Mouse (Mus musculus): ENCODE data around the gene Fkbp10. TPM values are rescaled to one million over a fixed set of nuclear protein-coding genes. Genes with fewer than 3 reads are reported as not detected.

Gene Fkbp10
- total RNA-seq, 2 experiments from 2014 or later: 12.2 to 13.1 TPM

- DNase-seq (ENCODE audit: extremely low spot score in 1 of 2, low spot score in 2 of 2): no peak
Measured at GRCm38 (mm10) chr11:100406995-100407705, 8.3 kb upstream of the Fkbp10 start.

GRCm38 (mm10) chr11:100408076-100408834 lies 7.2 kb upstream of the Fkbp10 start:
- DNase-seq (ENCODE audit: extremely low spot score in 1 of 2, low spot score in 2 of 2): peak; percentile 63 to 81
- intact Hi-C loops (cut with DNase I): loop anchor here (2.0 kb wide), 1 partner anchor 45 kb away; no protein-coding TSS in a partner anchor

More at GRCm38 (mm10) chr11:100406995-100407705, 8.3 kb upstream of the Fkbp10 start:
- intact Hi-C loops (cut with DNase I): no loop called here

GRCm38 (mm10) chr11:100408835-100409462 lies 6.5 kb upstream of the Fkbp10 start:
- DNase-seq (ENCODE audit: extremely low spot score in 1 of 2, low spot score in 2 of 2): no peak
- intact Hi-C loops (cut with DNase I): loop anchor here (2.0 kb wide), 1 partner anchor 46 kb away; no protein-coding TSS in a partner anchor

- no peak for DNase-seq (ENCODE audit: extremely low spot score in 1 of 2, low spot score in 2 of 2)
- intact Hi-C loops (cut with DNase I): loop anchor here (2.0 kb wide), 1 partner anchor 47 kb away; no protein-coding TSS in a partner anchor
Measured at GRCm38 (mm10) chr11:100409686-100410085, 5.8 kb upstream of the Fkbp10 start.

GRCm38 (mm10) chr11:100411736-100412135 lies 3.8 kb upstream of the Fkbp10 start:
- no peak for DNase-seq (ENCODE audit: extremely low spot score in 1 of 2, low spot score in 2 of 2)
- intact Hi-C loops (cut with DNase I): no loop called here

GRCm38 (mm10) chr11:100413541-100413940 lies 2.0 kb upstream of the Fkbp10 start:
- no peak for DNase-seq (ENCODE audit: extremely low spot score in 1 of 2, low spot score in 2 of 2)
- intact Hi-C loops (cut with DNase I): no loop called here

GRCm38 (mm10) chr11:100414021-100414913 lies 1.2 kb upstream of the Fkbp10 start, which contains the start of gene P3h4:
TSS of gene P3h4 (minus strand) at chr11:100414836.
- DNase-seq (ENCODE audit: extremely low spot score in 1 of 2, low spot score in 2 of 2): peak in 1 of 2 experiments; percentile 90

GRCm38 (mm10) chr11:100421537-100421936 lies 6.0 kb downstream of the Fkbp10 start:
- intact Hi-C loops (cut with DNase I): no loop called here
- DNase-seq (ENCODE audit: extremely low spot score in 1 of 2, low spot score in 2 of 2): no peak

More at GRCm38 (mm10) chr11:100414021-100414913, 1.2 kb upstream of the Fkbp10 start, which contains the start of gene P3h4:
- intact Hi-C loops (cut with DNase I): no loop called here

GRCm38 (mm10) chr11:100423836-100424235 lies 8.3 kb downstream of the Fkbp10 start:
- DNase-seq (ENCODE audit: extremely low spot score in 1 of 2, low spot score in 2 of 2): no peak
- intact Hi-C loops (cut with DNase I): loop anchor here (2.0 kb wide), 1 partner anchor 39 kb away; no protein-coding TSS in a partner anchor

- intact Hi-C loops (cut with DNase I): loop anchor here (2.0 kb wide), 1 partner anchor 37 kb away; no protein-coding TSS in a partner anchor
- DNase-seq (ENCODE audit: extremely low spot score in 1 of 2, low spot score in 2 of 2): peak; percentile 40 to 79
Measured at GRCm38 (mm10) chr11:100425851-100426250, 10.4 kb downstream of the Fkbp10 start.

GRCm38 (mm10) chr11:100426820-100427219 lies 11.3 kb downstream of the Fkbp10 start:
- intact Hi-C loops (cut with DNase I): no loop called here
- no peak for DNase-seq (ENCODE audit: extremely low spot score in 1 of 2, low spot score in 2 of 2)

GRCm38 (mm10) chr11:100428612-100429199 lies 13.2 kb downstream of the Fkbp10 start:
- intact Hi-C loops (cut with DNase I): no loop called here
- DNase-seq (ENCODE audit: extremely low spot score in 1 of 2, low spot score in 2 of 2): peak; percentile 43 to 56

- no peak for DNase-seq (ENCODE audit: extremely low spot score in 1 of 2, low spot score in 2 of 2)
- intact Hi-C loops (cut with DNase I): no loop called here
Measured at GRCm38 (mm10) chr11:100430052-100430451, 14.6 kb downstream of the Fkbp10 start.

- intact Hi-C loops (cut with DNase I): no loop called here
- DNase-seq (ENCODE audit: extremely low spot score in 1 of 2, low spot score in 2 of 2): no peak
Measured at GRCm38 (mm10) chr11:100432002-100432401, 16.5 kb downstream of the Fkbp10 start.

- DNase-seq (ENCODE audit: extremely low spot score in 1 of 2, low spot score in 2 of 2): no peak
- intact Hi-C loops (cut with DNase I): no loop called here
Measured at GRCm38 (mm10) chr11:100435678-100436246, 20.3 kb downstream of the Fkbp10 start.

- no peak for DNase-seq (ENCODE audit: extremely low spot score in 1 of 2, low spot score in 2 of 2)
- intact Hi-C loops (cut with DNase I): no loop called here
Measured at GRCm38 (mm10) chr11:100437901-100438300, 22.4 kb downstream of the Fkbp10 start.

- intact Hi-C loops (cut with DNase I): no loop called here
- DNase-seq (ENCODE audit: extremely low spot score in 1 of 2, low spot score in 2 of 2): peak; percentile 79 to 92
Measured at GRCm38 (mm10) chr11:100440691-100441522, 25.4 kb downstream of the Fkbp10 start.

Measured in left cerebral cortex, postnatal 10 days (tissue).